Mouse (Mus musculus): ENCODE data around the gene Cd101. TPM values are rescaled to one million over a fixed set of nuclear protein-coding genes. Genes with fewer than 3 reads are reported as not detected.
A peak's percentile ranks its signal among the peaks of the same experiment; 100 is the strongest.

The Cd101 gene
- polyA plus RNA-seq (2015; fragmentation: Nextera tagmentation; extraction: Ambion mirVana), result 0.37 and 0.47 TPM in 2 replicates

DNA sequence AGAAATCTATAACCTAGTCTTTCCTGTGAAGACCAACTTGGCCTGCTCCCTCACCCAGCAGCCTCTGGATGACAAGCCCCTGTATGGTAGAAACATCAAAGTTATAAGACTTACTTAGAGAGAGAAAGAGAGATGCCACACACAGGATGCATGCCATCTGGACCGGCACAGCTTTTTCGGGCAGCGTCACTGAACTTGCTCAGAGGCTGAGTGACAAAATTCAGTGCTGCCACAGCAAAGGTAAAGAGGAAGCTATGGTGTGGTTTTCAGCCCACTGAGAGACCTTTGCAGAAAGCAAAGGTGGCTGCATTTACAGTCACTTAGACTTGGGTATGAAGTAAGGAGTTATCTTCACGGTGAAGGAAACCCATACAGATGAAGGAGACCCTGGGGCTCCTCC lies at the start of gene Cd101:
TSS of gene Cd101 (minus strand) at position 218 of the 400 bp plus-strand sequence.
- Histone ChIP-seq H3K9ac (no peak within 1 kb of the TSS), H3K36me3 (no peaks in the 10 kb centered on the region), H3K4me1 (peaks cover 52% of the 10 kb centered on the region), H3K9me3 (no peaks in the 10 kb centered on the region), H3K4me3 (no peak within 1 kb of the TSS), H3K4me2 (no peak within 1 kb of the TSS), H3K27ac (replicated peaks) (no peak within 1 kb of the TSS), H3K27me3 (replicated peaks) (no peaks in the 10 kb centered on the region)
- WGBS, result 80% methylated on average over 4 of the region's 4 CpGs
- ATAC-seq (ENCODE audit: extremely low read depth, insufficient number of reproducible peaks, low FRiP score, low TSS enrichment), result no peak

DNA sequence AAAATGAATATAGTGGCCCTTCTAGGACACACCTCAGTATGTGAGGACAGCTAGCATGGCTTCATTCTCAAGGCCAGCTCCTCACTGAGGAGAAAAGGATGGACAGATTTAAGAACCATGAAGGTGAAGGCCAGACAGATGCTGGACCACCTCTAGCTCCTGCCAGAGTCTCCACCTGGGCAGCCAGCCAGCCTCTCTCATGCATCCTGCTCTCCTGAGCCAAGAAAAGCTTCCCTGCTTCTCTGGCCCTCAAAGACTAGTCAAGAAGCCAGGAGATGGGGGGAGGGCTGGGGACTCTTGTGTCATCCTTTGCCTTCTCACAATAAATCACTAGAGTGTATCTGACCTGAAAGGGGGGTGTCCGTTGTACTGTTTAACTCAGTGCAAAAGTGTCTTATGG lies 49.0 kb upstream of the Cd101 start:
- no peak overlapping the region for H3K4me3 ChIP-seq
- no peak overlapping the region for H3K9ac ChIP-seq
- peaks cover 45% of the 10 kb centered on the region for H3K36me3 ChIP-seq
- 74% methylated on average over 1 of the region's 1 CpGs for WGBS
- ATAC-seq (ENCODE audit: extremely low read depth, insufficient number of reproducible peaks, low FRiP score, low TSS enrichment), result 0 out of 2 replicates have a peak, but pooled peaks have one; percentile 26
- H3K27ac ChIP-seq (replicated peaks), result 0 out of 2 replicates have a peak overlapping the region, but pooled peaks have one; percentile 1
- peaks cover 64% of the 10 kb centered on the region for H3K4me1 ChIP-seq
- H3K27me3 ChIP-seq (replicated peaks), result no peaks in the 10 kb centered on the region
- no peak overlapping the region for H3K4me2 ChIP-seq
- H3K9me3 ChIP-seq, result no peaks in the 10 kb centered on the region

GRCm38 (mm10) chr3:101077710-101078100 lies 48.3 kb upstream of the Cd101 start:
- Histone ChIP-seq H3K27ac (replicated peaks) (no peak overlapping the region), H3K36me3 (peaks cover 49% of the 10 kb centered on the region)

DNA sequence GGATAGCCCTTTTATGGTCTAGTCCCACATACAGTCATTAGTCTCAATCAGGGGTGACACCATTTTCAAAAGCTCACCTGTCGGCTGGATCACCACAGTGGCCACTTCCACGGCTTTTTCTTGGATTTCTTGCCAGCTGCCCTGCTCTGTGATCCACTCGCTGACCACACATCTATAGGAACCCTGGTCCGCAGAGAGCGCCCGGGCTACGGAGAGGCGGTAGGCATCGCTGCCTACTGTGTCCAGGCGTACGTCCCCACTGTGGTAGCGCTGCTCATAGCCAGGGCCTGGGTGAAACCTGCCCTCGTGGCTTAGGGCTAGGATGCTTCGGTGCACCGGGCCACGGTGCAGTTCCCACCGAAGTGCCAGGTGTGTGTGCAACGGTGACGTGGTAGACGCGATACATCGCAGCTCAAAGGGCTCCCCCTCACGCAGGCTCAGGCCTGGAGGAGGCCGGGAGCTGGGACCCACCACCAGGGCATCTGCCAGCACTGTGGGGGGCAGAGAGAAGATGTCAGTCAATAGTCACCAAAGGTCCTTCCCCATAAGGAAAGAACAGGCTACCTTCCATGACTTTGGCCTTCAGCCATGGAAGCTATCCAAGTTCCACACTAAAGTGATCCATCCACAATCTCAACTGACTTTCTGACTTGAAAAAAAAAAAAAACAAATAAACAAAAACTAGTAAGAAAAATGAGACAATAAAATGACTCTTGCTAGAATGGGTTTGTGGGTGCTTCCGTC lies 47.8 kb upstream of the Cd101 start:
- ATAC-seq (ENCODE audit: extremely low read depth, insufficient number of reproducible peaks, low FRiP score, low TSS enrichment), result no peak
- WGBS, result 93% methylated on average over 25 of the region's 25 CpGs
- peaks cover 70% of the 10 kb centered on the region for H3K4me1 ChIP-seq

More at GRCm38 (mm10) chr3:101077710-101078100, 48.3 kb upstream of the Cd101 start:
- WGBS, result 82% methylated on average over 6 of the region's 6 CpGs
- H3K4me2 ChIP-seq, result no peak overlapping the region
- no peak overlapping the region for H3K4me3 ChIP-seq
- H3K4me1 ChIP-seq, result peaks cover 70% of the 10 kb centered on the region
- H3K9me3 ChIP-seq, result no peaks in the 10 kb centered on the region
- H3K9ac ChIP-seq, result no peak overlapping the region
- ATAC-seq (ENCODE audit: extremely low read depth, insufficient number of reproducible peaks, low FRiP score, low TSS enrichment), result no peak
- no peaks in the 10 kb centered on the region for H3K27me3 ChIP-seq (replicated peaks)

DNA sequence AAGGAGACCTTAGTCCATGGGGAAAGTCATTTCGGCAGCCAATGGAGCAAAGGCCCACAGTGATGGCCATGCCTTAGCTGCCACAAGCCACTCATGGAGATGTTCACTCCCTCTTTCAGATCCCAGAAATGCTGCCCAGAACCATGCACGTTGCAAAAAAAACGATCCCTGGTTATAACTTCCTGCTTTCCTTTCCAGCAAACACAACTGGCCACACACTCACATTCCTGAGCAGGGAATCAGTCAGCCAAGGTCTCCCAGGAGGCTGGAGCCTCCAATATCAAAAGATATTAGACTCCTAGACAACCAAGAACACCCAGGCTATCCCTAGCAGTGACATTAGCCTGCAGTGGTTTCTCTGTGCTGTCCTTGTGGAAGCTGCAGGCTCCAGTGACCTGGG lies 46.5 kb upstream of the Cd101 start:
- no peak for ATAC-seq (ENCODE audit: extremely low read depth, insufficient number of reproducible peaks, low FRiP score, low TSS enrichment)
- Histone ChIP-seq H3K4me2 (no peak overlapping the region), H3K4me3 (no peak overlapping the region), H3K27me3 (replicated peaks) (no peaks in the 10 kb centered on the region), H3K9me3 (no peaks in the 10 kb centered on the region), H3K9ac (no peak overlapping the region), H3K4me1 (peaks cover 71% of the 10 kb centered on the region), H3K36me3 (peaks cover 57% of the 10 kb centered on the region), H3K27ac (replicated peaks) (no peak overlapping the region)
- 73% methylated on average over 3 of the region's 3 CpGs for WGBS

More for the DNA sequence above, 47.8 kb upstream of the Cd101 start:
- peaks cover 54% of the 10 kb centered on the region for H3K36me3 ChIP-seq
- no peak overlapping the region for H3K4me2 ChIP-seq
- H3K4me3 ChIP-seq, result no peak overlapping the region
- H3K9ac ChIP-seq, result no peak overlapping the region
- H3K9me3 ChIP-seq, result no peaks in the 10 kb centered on the region
- H3K27ac ChIP-seq (replicated peaks), result no peak overlapping the region
- H3K27me3 ChIP-seq (replicated peaks), result no peaks in the 10 kb centered on the region

DNA sequence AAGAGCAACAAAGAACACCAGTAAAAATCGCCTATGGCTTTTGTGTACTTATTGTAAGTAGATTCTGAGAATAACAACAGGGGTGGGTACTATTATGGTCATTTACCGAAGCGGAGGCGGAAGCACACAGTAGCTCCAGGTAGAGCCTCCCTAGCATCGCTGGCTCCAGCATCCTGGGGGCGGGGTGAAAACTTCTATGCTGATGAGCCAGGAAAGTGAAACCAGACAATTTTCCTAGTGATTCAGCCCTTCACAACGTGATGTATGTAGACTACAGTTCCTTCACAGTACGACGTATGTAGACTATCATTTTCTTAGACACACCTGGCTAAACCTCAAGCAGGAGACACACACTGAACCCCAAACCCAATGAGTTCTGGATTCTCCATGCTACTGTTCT lies 44.0 kb upstream of the Cd101 start:
- Histone ChIP-seq H3K4me2 (no peak overlapping the region), H3K27me3 (replicated peaks) (no peaks in the 10 kb centered on the region), H3K27ac (replicated peaks) (no peak overlapping the region), H3K4me1 (peaks cover 91% of the 10 kb centered on the region), H3K9me3 (no peaks in the 10 kb centered on the region), H3K4me3 (no peak overlapping the region), H3K9ac (no peak overlapping the region), H3K36me3 (peaks cover 45% of the 10 kb centered on the region)
- WGBS, result 78% methylated on average over 9 of the region's 9 CpGs
- ATAC-seq (ENCODE audit: extremely low read depth, insufficient number of reproducible peaks, low FRiP score, low TSS enrichment), result no peak

DNA sequence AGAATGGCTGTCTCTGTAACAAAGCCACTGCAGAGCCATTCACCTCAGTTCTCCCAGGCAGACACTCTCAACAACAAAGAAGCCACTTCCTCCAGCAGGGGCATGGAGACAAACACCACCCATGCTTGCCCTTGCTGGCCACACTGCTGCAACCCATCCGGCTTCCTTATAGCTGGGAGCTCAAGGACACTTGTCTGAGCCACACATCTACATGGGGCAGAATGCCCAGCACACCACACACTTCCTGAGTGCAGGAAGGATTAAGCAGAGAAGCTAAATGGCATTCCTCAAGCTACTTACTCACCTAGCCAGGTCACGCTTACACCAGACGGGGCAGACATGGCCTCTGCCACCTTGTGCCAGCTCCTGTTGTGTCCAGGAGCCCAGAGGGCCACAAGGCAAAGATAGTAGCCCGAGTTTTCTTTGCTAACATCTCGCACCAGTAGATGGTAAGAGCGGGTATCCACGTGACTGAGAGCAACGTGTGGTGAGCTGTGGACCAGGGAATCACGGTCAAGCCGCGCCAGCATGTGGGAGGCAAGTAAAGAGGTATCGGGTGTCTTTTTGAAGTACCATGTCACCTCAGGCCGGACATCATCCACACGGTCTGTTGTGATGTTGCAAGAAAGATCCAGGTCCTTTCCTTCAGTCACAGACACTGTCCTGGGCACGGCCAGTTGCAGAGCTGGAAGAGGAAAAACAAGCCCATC lies 43.3 kb upstream of the Cd101 start:
- Histone ChIP-seq H3K9me3 (no peaks in the 10 kb centered on the region), H3K4me1 (peaks cover 91% of the 10 kb centered on the region), H3K27me3 (replicated peaks) (no peaks in the 10 kb centered on the region), H3K36me3 (peaks cover 42% of the 10 kb centered on the region), H3K4me2 (no peak overlapping the region), H3K9ac (no peak overlapping the region), H3K27ac (replicated peaks) (no peak overlapping the region), H3K4me3 (no peak overlapping the region)
- 81% methylated on average over 15 of the region's 15 CpGs for WGBS
- ATAC-seq (ENCODE audit: extremely low read depth, insufficient number of reproducible peaks, low FRiP score, low TSS enrichment), result no peak

GRCm38 (mm10) chr3:101071576-101071975 lies 42.2 kb upstream of the Cd101 start:
- no peaks in the 10 kb centered on the region for H3K27me3 ChIP-seq (replicated peaks)
- H3K36me3 ChIP-seq, result peaks cover 33% of the 10 kb centered on the region
- H3K4me1 ChIP-seq, result peaks cover 91% of the 10 kb centered on the region
- H3K4me3 ChIP-seq, result no peak overlapping the region
- H3K27ac ChIP-seq (replicated peaks), result peak overlapping the region; percentile 83
- 0 out of 2 replicates have a peak overlapping the region, but pooled peaks have one; percentile 4 for H3K9ac ChIP-seq
- H3K9me3 ChIP-seq, result no peaks in the 10 kb centered on the region
- peak overlapping the region; percentile 47 for H3K4me2 ChIP-seq
- ATAC-seq (ENCODE audit: extremely low read depth, insufficient number of reproducible peaks, low FRiP score, low TSS enrichment), result no peak

DNA sequence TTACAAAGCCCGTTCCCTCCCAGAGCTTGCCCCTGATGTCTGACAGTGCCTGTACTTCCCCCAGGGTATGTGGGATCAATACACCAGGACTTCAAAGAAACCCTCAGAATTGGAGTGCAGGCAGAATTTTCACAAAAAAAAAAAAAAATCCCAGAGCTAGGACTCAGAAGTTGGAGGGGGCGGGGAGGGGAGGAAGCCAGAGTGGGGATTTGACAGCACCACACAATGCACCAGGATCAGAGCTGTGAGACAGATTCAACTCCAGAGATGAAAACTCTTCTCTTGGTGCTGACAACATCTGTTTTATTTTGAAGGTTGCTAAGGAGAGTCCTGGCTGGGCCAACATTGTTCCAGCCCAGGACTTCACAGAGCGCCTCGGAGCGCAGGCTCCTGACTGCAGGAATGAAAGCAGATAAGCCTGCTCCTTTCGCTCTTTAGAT lies 41.5 kb upstream of the Cd101 start:
- peak overlapping the region; percentile 20; the same call in 1 of the 2 replicates for H3K9ac ChIP-seq
- H3K4me2 ChIP-seq, result peak overlapping the region; percentile 47
- peak overlapping the region; percentile 83 for H3K27ac ChIP-seq (replicated peaks)
- H3K4me3 ChIP-seq, result no peak overlapping the region
- peaks cover 88% of the 10 kb centered on the region for H3K4me1 ChIP-seq
- peak; percentile 66; the same call in 1 of the 2 replicates for ATAC-seq (ENCODE audit: extremely low read depth, insufficient number of reproducible peaks, low FRiP score, low TSS enrichment)
- no peaks in the 10 kb centered on the region for H3K27me3 ChIP-seq (replicated peaks)
- WGBS, result 11% methylated on average over 6 of the region's 6 CpGs
- H3K36me3 ChIP-seq, result peaks cover 27% of the 10 kb centered on the region
- no peaks in the 10 kb centered on the region for H3K9me3 ChIP-seq

DNA sequence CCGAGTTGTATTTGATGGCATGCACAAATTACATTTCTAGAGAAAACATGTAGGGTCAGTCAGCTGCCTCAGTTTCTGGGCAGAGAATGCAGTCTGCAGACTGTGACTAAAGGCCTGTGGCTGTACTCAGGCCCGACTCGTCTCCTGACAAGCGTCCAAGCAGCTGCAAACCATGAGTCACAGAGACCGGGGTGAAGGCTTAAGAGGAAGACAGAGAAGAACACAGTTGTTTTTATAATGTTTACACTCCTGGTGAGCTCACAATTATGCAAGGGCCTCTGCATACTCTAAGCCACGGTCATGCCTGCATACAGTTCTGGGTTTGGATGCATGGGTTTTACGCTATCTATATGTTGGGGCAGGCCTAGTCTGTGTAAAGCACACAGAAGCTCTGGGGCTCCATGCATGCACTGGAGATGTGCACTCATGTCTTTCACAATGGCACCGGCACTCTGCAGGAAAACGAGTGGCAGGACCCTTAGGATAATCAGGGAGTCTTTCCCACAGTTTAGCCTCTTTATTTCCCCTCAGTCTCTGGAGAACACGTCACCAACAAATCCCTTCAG lies 41.0 kb upstream of the Cd101 start:
- peak overlapping the region; percentile 20; the same call in 1 of the 2 replicates for H3K9ac ChIP-seq
- no peak overlapping the region for H3K4me3 ChIP-seq
- H3K4me2 ChIP-seq, result peak overlapping the region; percentile 26; the same call in 1 of the 2 replicates
- 29% methylated on average over 10 of the region's 10 CpGs for WGBS
- no peak for ATAC-seq (ENCODE audit: extremely low read depth, insufficient number of reproducible peaks, low FRiP score, low TSS enrichment)
- no peaks in the 10 kb centered on the region for H3K9me3 ChIP-seq
- H3K4me1 ChIP-seq, result peaks cover 84% of the 10 kb centered on the region
- H3K36me3 ChIP-seq, result peaks cover 23% of the 10 kb centered on the region
- H3K27ac ChIP-seq (replicated peaks), result peak overlapping the region; percentile 83
- H3K27me3 ChIP-seq (replicated peaks), result no peaks in the 10 kb centered on the region

- Histone ChIP-seq H3K9ac (no peak overlapping the region), H3K27ac (replicated peaks) (no peak overlapping the region), H3K27me3 (replicated peaks) (no peaks in the 10 kb centered on the region), H3K4me1 (peaks cover 74% of the 10 kb centered on the region), H3K36me3 (peaks cover 20% of the 10 kb centered on the region), H3K4me2 (no peak overlapping the region), H3K4me3 (no peak overlapping the region), H3K9me3 (no peaks in the 10 kb centered on the region)
- 51% methylated on average over 5 of the region's 5 CpGs for WGBS
- ATAC-seq (ENCODE audit: extremely low read depth, insufficient number of reproducible peaks, low FRiP score, low TSS enrichment), result no peak
Measured at GRCm38 (mm10) chr3:101068701-101069100, 39.3 kb upstream of the Cd101 start.
